Mouse (Mus musculus) intestine, embryonic 14.5 days (tissue): ENCODE results near the gene Prpf8. TPM values are rescaled to one million over a fixed set of nuclear protein-coding genes. Genes with fewer than 3 reads are reported as not detected.
"Not testable (repeated sequence)": the region's sequence is repeated elsewhere in the genome, so short reads cannot be mapped to it uniquely, and the experiment has no call there.

Experiments
- ATAC-seq: fragments of 200-750 bp; cut with Nextera tagmentation; replicated peaks from 2 replicates; pipeline ENCODE4 v1.8.0; 2017; ENCODE audit warnings: low read depth, moderate number of reproducible peaks, moderate TSS enrichment, moderate library complexity; ENCODE audit not compliant: low FRiP score, low TSS enrichment
- DNase-seq: peaks from one replicate; pipeline ENCODE4 v3.0.0-alpha.2; 2018; ENCODE audit warnings: low spot score
- H3K27ac ChIP-seq: fragments of 300-500 bp; sonication (generic); 2 replicates; pipeline ENCODE4 v1.5.1; 2014; ENCODE audit warnings: low read depth, mild to moderate bottlenecking, control low read depth
- H3K27me3 ChIP-seq: fragments of 300-500 bp; sonication (generic); replicated peaks from 2 replicates; pipeline ENCODE4 v1.6.1; 2014; ENCODE audit warnings: low read length, control low read depth; ENCODE audit not compliant: control insufficient read depth, insufficient read depth
- H3K36me3 ChIP-seq: fragments of 300-500 bp; sonication (generic); 2 replicates; pipeline ENCODE4 v1.6.1; 2014; ENCODE audit warnings: low read length, control low read depth; ENCODE audit not compliant: control insufficient read depth, insufficient read depth
- H3K4me1 ChIP-seq: fragments of 300-500 bp; sonication (generic); replicated peaks from 2 replicates; pipeline ENCODE4 v1.6.1; 2014; ENCODE audit warnings: low read length, control low read depth, mixed read lengths; ENCODE audit not compliant: control insufficient read depth, insufficient read depth
- H3K4me2 ChIP-seq: fragments of 300-500 bp; sonication (generic); 2 replicates; pipeline ENCODE4 v1.6.1; 2014; ENCODE audit warnings: low read length
- H3K4me3 ChIP-seq: fragments of 300-500 bp; sonication (generic); 2 replicates; pipeline ENCODE4 v1.5.1; 2014; ENCODE audit warnings: low read depth, low read length, control low read depth, mixed read lengths
- H3K9ac ChIP-seq: fragments of 300-500 bp; sonication (generic); 2 replicates; pipeline ENCODE4 v1.6.1; 2014; ENCODE audit warnings: mild to moderate bottlenecking, low read length
- H3K9me3 ChIP-seq: fragments of 300-500 bp; sonication (generic); 2 replicates; pipeline ENCODE4 v1.6.1; 2016; ENCODE audit warnings: low read length, control low read depth; ENCODE audit not compliant: control insufficient read depth
- WGBS: fragments of 180-500 bp; shearing (Covaris S2); extraction: QIAGEN DNeasy Blood & Tissue Kit; methylation state at CpG from one replicate; pipeline ENCODE4 v1.1.7; 2014; 5-methylcytosine and 5-hydroxymethylcytosine counted together
- polyA plus RNA-seq: library from polyadenylated mRNA; unstranded; fragments of >200 nt; fragmentation: Nextera tagmentation; extraction: Ambion mirVana; gene quantifications from 2 replicates; pipeline ENCODE4 v1.2.1, GENCODE M21; 2014

The Prpf8 gene
- polyA plus RNA-seq, 1 experiment from 2014 or later = 86.9 TPM

GRCm38 (mm10) chr11:75550200-75550946, 63.8 kb downstream of the Prpf8 start:
- no peaks in the 10 kb centered on the region for H3K9me3 ChIP-seq
- 65% methylated on average over 12 of the region's 12 CpGs for WGBS
- H3K27me3 ChIP-seq = no peaks in the 10 kb centered on the region
- no peak for ATAC-seq
- DNase-seq = no peak
- no peak overlapping the region for H3K9ac ChIP-seq
- 0 out of 2 replicates have a peak overlapping the region, but pooled peaks have one; percentile 12 for H3K27ac ChIP-seq
- H3K36me3 ChIP-seq = no peaks in the 10 kb centered on the region
- no peak overlapping the region for H3K4me2 ChIP-seq
- no peak overlapping the region for H3K4me3 ChIP-seq
- peaks cover 18% of the 10 kb centered on the region for H3K4me1 ChIP-seq

- ATAC-seq = no peak
- no peak for DNase-seq
- no peaks in the 10 kb centered on the region for H3K9me3 ChIP-seq
- H3K4me1 ChIP-seq = peaks cover 18% of the 10 kb centered on the region
- H3K36me3 ChIP-seq = no peaks in the 10 kb centered on the region
- no peak overlapping the region for H3K4me2 ChIP-seq
- no peak overlapping the region for H3K27ac ChIP-seq
- no peaks in the 10 kb centered on the region for H3K27me3 ChIP-seq
- no peak overlapping the region for H3K9ac ChIP-seq
- H3K4me3 ChIP-seq = no peak overlapping the region
- 88% methylated on average over 5 of the region's 5 CpGs for WGBS
Observed at GRCm38 (mm10) chr11:75551321-75551720, 64.7 kb downstream of the Prpf8 start.

- no peak overlapping the region for H3K4me3 ChIP-seq
- WGBS = 59% methylated on average over 9 of the region's 9 CpGs
- no peaks in the 10 kb centered on the region for H3K27me3 ChIP-seq
- H3K36me3 ChIP-seq = no peaks in the 10 kb centered on the region
- no peak overlapping the region for H3K4me2 ChIP-seq
- H3K27ac ChIP-seq = peak overlapping the region; percentile 55; the same call in 1 of the 2 replicates
- ATAC-seq (0 out of 2 replicates have a peak, but pooled peaks have one; percentile 45), DNase-seq (no peak)
- H3K4me1 ChIP-seq = peaks cover 18% of the 10 kb centered on the region
- H3K9ac ChIP-seq = no peak overlapping the region
- H3K9me3 ChIP-seq = no peaks in the 10 kb centered on the region
Observed at GRCm38 (mm10) chr11:75551961-75552441, 65.4 kb downstream of the Prpf8 start.

GRCm38 (mm10) chr11:75552906-75553482, 66.4 kb downstream of the Prpf8 start:
- Histone ChIP-seq H3K36me3 (no peaks in the 10 kb centered on the region), H3K27ac (no peak overlapping the region), H3K27me3 (no peaks in the 10 kb centered on the region), H3K4me2 (no peak overlapping the region), H3K9ac (no peak overlapping the region), H3K4me3 (no peak overlapping the region), H3K9me3 (no peaks in the 10 kb centered on the region), H3K4me1 (peaks cover 18% of the 10 kb centered on the region)
- no peak for DNase-seq
- ATAC-seq = no peak
- 53% methylated on average over 7 of the region's 7 CpGs for WGBS

- 88% methylated on average over 6 of the region's 6 CpGs for WGBS
- DNase-seq = not testable (repeated sequence)
Observed at GRCm38 (mm10) chr11:75556006-75556405, 69.4 kb downstream of the Prpf8 start.

GRCm38 (mm10) chr11:75557142-75557541, 70.5 kb downstream of the Prpf8 start:
- WGBS = 79% methylated on average over 6 of the region's 6 CpGs
- ATAC-seq = no peak
- H3K9ac ChIP-seq = no peak overlapping the region
- H3K27ac ChIP-seq = no peak overlapping the region
- no peaks in the 10 kb centered on the region for H3K9me3 ChIP-seq
- no peaks in the 10 kb centered on the region for H3K27me3 ChIP-seq
- H3K4me3 ChIP-seq = no peak overlapping the region
- no peak for DNase-seq
- peaks cover 10% of the 10 kb centered on the region for H3K4me1 ChIP-seq
- no peak overlapping the region for H3K4me2 ChIP-seq
- no peaks in the 10 kb centered on the region for H3K36me3 ChIP-seq

More at GRCm38 (mm10) chr11:75556006-75556405, 69.4 kb downstream of the Prpf8 start:
- ATAC-seq, H3K27ac ChIP-seq, H3K27me3 ChIP-seq, H3K4me3 ChIP-seq, H3K9ac ChIP-seq, H3K9me3 ChIP-seq, H3K36me3 ChIP-seq, H3K4me2 ChIP-seq: not testable (repeated sequence)
- H3K4me1 ChIP-seq = peaks cover 13% of the 10 kb centered on the region

- H3K27me3 ChIP-seq = no peaks in the 10 kb centered on the region
- H3K4me1 ChIP-seq = peaks cover 1% of the 10 kb centered on the region
- 81% methylated on average over 1 of the region's 1 CpGs for WGBS
- no peak overlapping the region for H3K4me3 ChIP-seq
- no peak overlapping the region for H3K9ac ChIP-seq
- H3K4me2 ChIP-seq = no peak overlapping the region
- H3K36me3 ChIP-seq = no peaks in the 10 kb centered on the region
- DNase-seq = no peak
- no peak for ATAC-seq
- H3K9me3 ChIP-seq = no peaks in the 10 kb centered on the region
- H3K27ac ChIP-seq = no peak overlapping the region
Observed at GRCm38 (mm10) chr11:75558101-75558500, 71.5 kb downstream of the Prpf8 start.
